Mouse (Mus musculus): Measurements from ENCODE around the gene Piwil4.
"Not testable (repeated sequence)": the region's sequence is repeated elsewhere in the genome, so short reads cannot be mapped to it uniquely, and the experiment has no call there.

Piwil4 gene

GRCm38 (mm10) chr9:14726005-14726404 lies 14.5 kb downstream of the Piwil4 start:
- DNase-seq (ENCODE audit: extremely low spot score), result no peak

- DNase-seq (ENCODE audit: extremely low spot score), result no peak
Observed at GRCm38 (mm10) chr9:14724755-14725420, 15.6 kb downstream of the Piwil4 start.

- no peak for DNase-seq (ENCODE audit: extremely low spot score)
Observed at GRCm38 (mm10) chr9:14721610-14722009, 18.9 kb downstream of the Piwil4 start.

GRCm38 (mm10) chr9:14720384-14720783 lies 20.1 kb downstream of the Piwil4 start:
- DNase-seq (ENCODE audit: extremely low spot score), result no peak

GRCm38 (mm10) chr9:14718332-14718691 lies 22.2 kb downstream of the Piwil4 start:
- no peak for DNase-seq (ENCODE audit: extremely low spot score)

GRCm38 (mm10) chr9:14717689-14718331 lies 22.7 kb downstream of the Piwil4 start:
- no peak for DNase-seq (ENCODE audit: extremely low spot score)

- DNase-seq (ENCODE audit: extremely low spot score), result no peak
Observed at GRCm38 (mm10) chr9:14715258-14715657, 25.3 kb downstream of the Piwil4 start.

- no peak for DNase-seq (ENCODE audit: extremely low spot score)
Observed at GRCm38 (mm10) chr9:14710910-14711309, 29.6 kb downstream of the Piwil4 start.

GRCm38 (mm10) chr9:14705321-14706162 lies 35.0 kb downstream of the Piwil4 start:
- no peak for DNase-seq (ENCODE audit: extremely low spot score)

GRCm38 (mm10) chr9:14700795-14701194 lies 39.7 kb downstream of the Piwil4 start:
- DNase-seq (ENCODE audit: extremely low spot score), result not testable (repeated sequence)

GRCm38 (mm10) chr9:14699288-14699640 lies 41.3 kb downstream of the Piwil4 start:
- DNase-seq (ENCODE audit: extremely low spot score), result no peak

GRCm38 (mm10) chr9:14698582-14699287 lies 41.8 kb downstream of the Piwil4 start:
- DNase-seq (ENCODE audit: extremely low spot score), result peak; percentile 88

GRCm38 (mm10) chr9:14697903-14698302 lies 42.6 kb downstream of the Piwil4 start:
- DNase-seq (ENCODE audit: extremely low spot score), result no peak

GRCm38 (mm10) chr9:14689376-14690108 lies 51.0 kb downstream of the Piwil4 start:
- no peak for DNase-seq (ENCODE audit: extremely low spot score)

- DNase-seq (ENCODE audit: extremely low spot score), result no peak
Observed at GRCm38 (mm10) chr9:14684363-14684762, 56.2 kb downstream of the Piwil4 start.

- DNase-seq (ENCODE audit: extremely low spot score), result no peak
Observed at GRCm38 (mm10) chr9:14682741-14683140, 57.8 kb downstream of the Piwil4 start.

GRCm38 (mm10) chr9:14680584-14680983 lies 59.9 kb downstream of the Piwil4 start:
- no peak for DNase-seq (ENCODE audit: extremely low spot score)

- DNase-seq (ENCODE audit: extremely low spot score), result no peak
Observed at GRCm38 (mm10) chr9:14675707-14676691, 64.5 kb downstream of the Piwil4 start.

- no peak for DNase-seq (ENCODE audit: extremely low spot score)
Observed at GRCm38 (mm10) chr9:14674506-14674905, 66.0 kb downstream of the Piwil4 start.

- DNase-seq (ENCODE audit: extremely low spot score), result no peak
Observed at GRCm38 (mm10) chr9:14673109-14673508, 67.4 kb downstream of the Piwil4 start.
